10 mouse cellular contexts compared by ENCODE assay signal in the genomic region with DNA sequence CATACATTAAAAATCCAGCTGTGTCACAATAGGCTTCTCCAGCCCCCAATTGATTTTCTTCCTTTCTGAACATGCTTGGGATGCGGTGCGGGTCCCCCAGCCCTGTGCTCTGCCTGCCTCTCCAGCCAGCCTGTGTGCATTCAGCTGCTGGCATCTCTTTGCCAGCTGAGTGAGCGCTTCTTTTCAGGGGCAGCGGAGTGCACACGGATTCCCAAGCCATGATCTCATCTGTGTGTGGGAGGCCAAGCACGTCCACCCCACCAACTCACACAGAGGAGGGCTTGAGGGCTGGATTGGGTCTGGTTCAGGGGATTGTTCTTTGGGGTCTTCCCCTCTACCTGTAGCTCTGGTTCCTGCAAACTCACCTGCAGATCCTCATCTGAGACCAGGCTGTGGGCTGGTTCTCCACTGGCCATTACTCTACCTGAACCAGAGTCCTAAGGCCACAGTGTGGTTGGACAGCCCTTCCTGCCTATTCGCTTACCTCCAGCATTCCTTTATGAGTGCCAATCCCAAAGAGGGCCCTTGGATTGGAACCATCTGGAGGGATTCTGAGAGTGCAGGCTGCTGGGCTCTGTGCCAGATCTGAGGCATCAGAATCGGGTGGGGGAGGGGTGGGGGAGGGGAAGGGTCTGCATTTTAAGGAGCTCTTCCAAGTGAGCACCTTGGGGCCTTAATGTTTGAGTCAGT. TPM values are rescaled to one million over a fixed set of nuclear protein-coding genes. Genes with fewer than 3 reads are reported as not detected.
DNase-seq lines count a peak whose midpoint lies in the region; ATAC-seq lines count a peak whose summit lies in the region.
"Had no signal": no experiment of that assay in that cellular context is flagged by ENCODE, and none has a peak within 500 bp of the region (broad histone marks: within the 10 kb centered on the region; RNA-seq: fewer than 3 reads in every experiment).

No protein-coding gene starts in this region.

- H3K4me2 ChIP-seq in neural tube, embryonic 11.5 days (ENCODE audit: low read depth), result no peak overlapping the region
- 0 out of 2 replicates have a peak overlapping the region, but pooled peaks have one; percentile 18 for H3K4me2 ChIP-seq in forebrain, embryonic 11.5 days (ENCODE audit: low read depth, low read length, severe bottlenecking)
- no peak overlapping the region for H3K4me2 ChIP-seq in limb, embryonic 11.5 days (ENCODE audit: low read depth, severe bottlenecking)
- H3K4me2 ChIP-seq: heart, embryonic 13.5 days; lung, embryonic 15.5 days had no signal

- H3K36me3 ChIP-seq in neural tube, embryonic 11.5 days (ENCODE audit: control insufficient read depth, insufficient read depth, low read length), result no peaks in the 10 kb centered on the region
- H3K36me3 ChIP-seq in forebrain, embryonic 11.5 days (ENCODE audit: control insufficient read depth, insufficient read depth, low read length), result no peaks in the 10 kb centered on the region; the same call in 1 of the 2 replicates
- no peaks in the 10 kb centered on the region for H3K36me3 ChIP-seq in limb, embryonic 11.5 days (ENCODE audit: control insufficient read depth, insufficient read depth, low read length)
- H3K36me3 ChIP-seq: heart, embryonic 13.5 days; lung, embryonic 15.5 days had no signal

- no peaks in the 10 kb centered on the region for H3K27me3 ChIP-seq in neural tube, embryonic 11.5 days (ENCODE audit: control insufficient read depth, insufficient read depth, low read length)
- H3K27me3 ChIP-seq in forebrain, embryonic 11.5 days (ENCODE audit: control insufficient read depth, insufficient read depth, low read length), result no peaks in the 10 kb centered on the region
- H3K27me3 ChIP-seq in limb, embryonic 11.5 days (ENCODE audit: control insufficient read depth, insufficient read depth, low read length), result no peaks in the 10 kb centered on the region
- H3K27me3 ChIP-seq: lung, embryonic 15.5 days had no signal

- H3K9ac ChIP-seq in neural tube, embryonic 11.5 days (ENCODE audit: low read length), result no peak overlapping the region
- peak overlapping the region; percentile 27; the same call in 1 of the 2 replicates for H3K9ac ChIP-seq in forebrain, embryonic 11.5 days (ENCODE audit: low read length)
- no peak overlapping the region for H3K9ac ChIP-seq in limb, embryonic 11.5 days (ENCODE audit: low read length)
- H3K9ac ChIP-seq: heart, embryonic 13.5 days; lung, embryonic 15.5 days had no signal

- WGBS in neural tube, embryonic 11.5 days, result 39% methylated on average over 8 of the region's 8 CpGs
- 24% methylated on average over 8 of the region's 8 CpGs for WGBS in forebrain, embryonic 11.5 days
- WGBS in limb, embryonic 11.5 days, result 47% methylated on average over 8 of the region's 8 CpGs

- ATAC-seq in neural tube, embryonic 11.5 days (ENCODE audit: insufficient read depth, low FRiP score, low TSS enrichment), result peak; percentile 70
- ATAC-seq in forebrain, embryonic 11.5 days (replicated peaks; ENCODE audit: low FRiP score), result peak; percentile 81
- ATAC-seq in limb, embryonic 11.5 days (ENCODE audit: insufficient number of reproducible peaks, low FRiP score, low TSS enrichment, low read depth), result peak; percentile 73; the same call in 1 of the 2 replicates
- no peak for ATAC-seq in megakaryocyte progenitor cell, adult 5-6 weeks (replicated peaks; ENCODE audit: poor library complexity)
- no peak for ATAC-seq in inflammation-experienced regulatory T-cells, adult 6 months

- no peak overlapping the region for H3K4me3 ChIP-seq in neural tube, embryonic 11.5 days (ENCODE audit: low read depth, low read length)
- no peak overlapping the region for H3K4me3 ChIP-seq in forebrain, embryonic 11.5 days (ENCODE audit: low read depth, low read length)
- no peak overlapping the region for H3K4me3 ChIP-seq in limb, embryonic 11.5 days (ENCODE audit: low read depth, low read length)
- H3K4me3 ChIP-seq: heart, embryonic 13.5 days; lung, embryonic 15.5 days had no signal

- peaks cover 17% of the 10 kb centered on the region for H3K4me1 ChIP-seq in neural tube, embryonic 11.5 days (ENCODE audit: control insufficient read depth, insufficient read depth, low read length)
- peaks cover 39% of the 10 kb centered on the region for H3K4me1 ChIP-seq in forebrain, embryonic 11.5 days (replicated peaks; ENCODE audit: control insufficient read depth, insufficient read depth, low read length)
- H3K4me1 ChIP-seq in limb, embryonic 11.5 days (ENCODE audit: control insufficient read depth, insufficient read depth, low read length), result peaks cover 22% of the 10 kb centered on the region

- DNase-seq in neural tube, embryonic 11.5 days (ENCODE audit: low spot score), result peak; percentile 65
- DNase-seq in neural tube, embryonic 10.5 days (ENCODE audit: extremely low spot score, low spot score), result no peak
- DNase-seq in forebrain, embryonic 11.5 days (ENCODE audit: low spot score), result peak; percentile 78
- DNase-seq in limb, embryonic 11.5 days (ENCODE audit: low spot score), result peak; percentile 67
- DNase-seq in retina, embryonic 14.5 days (ENCODE audit: low spot score), result peak; percentile 71
- no peak for DNase-seq in kidney, adult 18-20 months

- H3K9me3 ChIP-seq in neural tube, embryonic 11.5 days (ENCODE audit: control insufficient read depth, low read length), result no peaks in the 10 kb centered on the region
- no peaks in the 10 kb centered on the region; the same call in 1 of the 2 replicates for H3K9me3 ChIP-seq in forebrain, embryonic 11.5 days (ENCODE audit: control insufficient read depth, low read length)
- no peaks in the 10 kb centered on the region for H3K9me3 ChIP-seq in limb, embryonic 11.5 days (ENCODE audit: control insufficient read depth, low read length)

- H3K27ac ChIP-seq in neural tube, embryonic 11.5 days (ENCODE audit: low read depth, low read length), result 0 out of 2 replicates have a peak overlapping the region, but pooled peaks have one; percentile 11
- H3K27ac ChIP-seq in forebrain, embryonic 11.5 days (ENCODE audit: low read depth, low read length), result peak overlapping the region; percentile 86
- H3K27ac ChIP-seq in limb, embryonic 11.5 days (replicated peaks; ENCODE audit: low read depth, low read length), result peak overlapping the region; percentile 52; the same call in 1 of the 2 replicates
- H3K27ac ChIP-seq: heart, embryonic 13.5 days; lung, embryonic 15.5 days had no signal

RNA-seq across cellular contexts. Expression of a gene that starts 55.9 kb away (rescaled TPM):
- 28.1 and 28.9 TPM in 2 replicates for polyA plus RNA-seq in neural tube, embryonic 11.5 days (2014; fragmentation: Nextera tagmentation; extraction: Ambion mirVana)
- 58.0 and 62.6 TPM in 2 replicates for polyA plus RNA-seq in forebrain, embryonic 11.5 days (2014; fragmentation: Nextera tagmentation; extraction: Ambion mirVana)
- 2.2 and 2.6 TPM in 2 replicates for polyA plus RNA-seq in limb, embryonic 11.5 days (2014; fragmentation: Nextera tagmentation; extraction: Ambion mirVana)
- total RNA-seq in megakaryocyte progenitor cell, adult 5-6 weeks (2015), result not detected in 2 replicates
- total RNA-seq in megakaryocyte progenitor cell, adult 5-6 weeks (2017), result not detected in 2 replicates
- not detected for polyA plus RNA-seq in inflammation-experienced regulatory T-cells, adult 6 months (2017; shearing (Covaris generic))

Comparison
In these comparisons a context has a peak if more than half of its experiments do, and no peak if none do; other contexts are left out.
1. DNase-seq: peak in neural tube, embryonic 11.5 days (single experiment), forebrain, embryonic 11.5 days (single experiment), limb, embryonic 11.5 days (single experiment) and retina, embryonic 14.5 days (single experiment); none in neural tube, embryonic 10.5 days (single experiment) and kidney, adult 18-20 months (single experiment).
2. ATAC-seq: peak in neural tube, embryonic 11.5 days (single experiment), forebrain, embryonic 11.5 days (single experiment) and limb, embryonic 11.5 days (single experiment); none in megakaryocyte progenitor cell, adult 5-6 weeks (single experiment) and inflammation-experienced regulatory T-cells, adult 6 months (single experiment).
3. H3K27ac ChIP-seq: peak in every context shown above with its lines; median percentile 86 in forebrain, embryonic 11.5 days; 52 in limb, embryonic 11.5 days; 11 in neural tube, embryonic 11.5 days.